Mouse (Mus musculus) kidney, adult 2 months (tissue): ENCODE results near the gene Disc1.

Experiments
- CTCF ChIP-seq: fragments of 200-500 bp; conservative IDR thresholded peaks from 2 replicates; pipeline ENCODE4 v1.5.1; 2011; ENCODE audit warnings: low read depth, mild to moderate bottlenecking, control low read depth, low read length, moderate library complexity, mixed read lengths; ENCODE audit not compliant: insufficient read depth, insufficient read length
- POLR2A ChIP-seq: fragments of 200-500 bp; IDR thresholded peaks from one replicate; pipeline ENCODE4 v1.6.1; 2011; ENCODE audit warnings: low read depth, low read length, control low read depth

DNA sequence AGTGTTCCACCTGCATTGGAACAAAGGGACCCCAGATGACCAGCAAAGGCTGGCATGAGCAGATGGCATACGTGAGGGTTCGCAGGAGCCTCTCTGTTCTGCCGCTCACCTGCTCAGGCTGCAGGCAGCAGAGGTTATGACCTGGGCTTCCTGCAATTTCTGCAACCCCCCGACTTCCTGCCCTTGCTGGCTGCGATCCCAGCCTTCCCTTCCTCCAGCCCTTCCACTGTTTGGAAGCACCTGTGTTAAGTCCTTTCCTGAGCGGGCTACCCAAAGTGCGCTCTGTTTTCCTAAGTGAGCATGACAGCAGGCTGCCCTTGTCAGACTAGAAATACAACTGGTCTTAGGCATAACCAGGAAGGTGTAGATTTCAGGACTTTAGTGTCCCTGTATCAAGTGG is 16.9 kb upstream of the Disc1 start:
- TF ChIP-seq POLR2A (no peak), CTCF (no peak)
